Mouse (Mus musculus) CH12.LX (cell line): ENCODE results near the gene Grin2c. TPM values are rescaled to one million over a fixed set of nuclear protein-coding genes. Genes with fewer than 3 reads are reported as not detected.

Experiments
- DNase-seq: peaks from one replicate; pipeline ENCODE4 v3.0.0-alpha.2; 2013; ENCODE audit errors: extremely low read depth
- H3K27ac ChIP-seq: 2 replicates; pipeline ENCODE4 v1.5.1; 2012; ENCODE audit warnings: low read depth, mild to moderate bottlenecking, control low read depth, moderate library complexity; ENCODE audit not compliant: insufficient read depth
- H3K27me3 ChIP-seq: replicated peaks from 2 replicates; pipeline ENCODE3; 2012; ENCODE audit warnings: inconsistent platforms
- H3K36me3 ChIP-seq, 2 experiments: replicated peaks in 1 of 2; 2 replicates each; pipeline versions ENCODE3 to v1.6.1; 2012; ENCODE audit warnings: inconsistent platforms in 1 of 2, low read length in 1 of 2, mild to moderate bottlenecking in 1 of 2, mixed read lengths in 1 of 2, moderate library complexity in 1 of 2; ENCODE audit not compliant: control insufficient read depth in 1 of 2, insufficient read depth in 1 of 2
- H3K4me1 ChIP-seq, 2 experiments: 2 replicates each; pipeline ENCODE4 v1.6.1; 2012; ENCODE audit warnings: inconsistent platforms in 1 of 2, moderate library complexity in 1 of 2; ENCODE audit not compliant: insufficient read depth in 2 of 2, control insufficient read depth in 1 of 2
- H3K4me2 ChIP-seq: 2 replicates; pipeline ENCODE4 v1.6.1; 2012; ENCODE audit warnings: low read depth, mild to moderate bottlenecking, control low read depth; ENCODE audit not compliant: poor library complexity, insufficient read depth, severe bottlenecking
- H3K4me3 ChIP-seq, 3 experiments: fragments of 150-350 bp in 1 of 3; sonication (generic) in 1 of 3; replicated peaks in 1 of 3; 2 replicates each; pipeline versions ENCODE3 to v1.5.1; 2011 to 2012; ENCODE audit warnings: low read depth in 2 of 3, low read length in 2 of 3, mild to moderate bottlenecking in 2 of 3, moderate library complexity in 2 of 3, control low read depth in 1 of 3, improper control_type of control experiment in 1 of 3, inconsistent platforms in 1 of 3, mixed read lengths in 1 of 3; ENCODE audit not compliant: poor library complexity in 1 of 3
- H3K79me2 ChIP-seq: replicated peaks from 2 replicates; pipeline ENCODE4 v1.6.1; 2012; ENCODE audit warnings: mild to moderate bottlenecking, moderate library complexity; ENCODE audit not compliant: control insufficient read depth, poor library complexity, insufficient read depth, severe bottlenecking; ENCODE audit errors: extremely low read depth
- H3K9ac ChIP-seq: 2 replicates; pipeline ENCODE4 v1.6.1; 2012; ENCODE audit warnings: low read depth, mild to moderate bottlenecking, control low read depth, moderate library complexity; ENCODE audit not compliant: insufficient read depth
- H3K9me3 ChIP-seq: replicated peaks from 2 replicates; pipeline ENCODE3; 2012; ENCODE audit warnings: low read length, inconsistent platforms, mixed read lengths
- CTCF ChIP-seq, 2 experiments: IDR thresholded peaks in 1 of 2; conservative IDR thresholded peaks in 1 of 2; 2 replicates each; pipeline ENCODE4 v1.5.1; 2011 to 2012; ENCODE audit warnings: low read depth in 2 of 2, low read length in 2 of 2, improper control_type of control experiment in 1 of 2, inconsistent platforms in 1 of 2, mild to moderate bottlenecking in 1 of 2, moderate library complexity in 1 of 2
- ELF1 ChIP-seq: IDR thresholded peaks from 2 replicates; pipeline ENCODE4 v1.6.1; 2014; ENCODE audit warnings: low read depth, mild to moderate bottlenecking, inconsistent platforms, low read length, improper control_type of control experiment
- ETS1 ChIP-seq: conservative IDR thresholded peaks from 2 replicates; pipeline ENCODE4 v1.6.1; 2012; ENCODE audit warnings: low read depth, mild to moderate bottlenecking, inconsistent platforms, low read length, improper control_type of control experiment, moderate library complexity
- GABPA ChIP-seq: IDR thresholded peaks from 2 replicates; pipeline ENCODE4 v1.6.1; 2012; ENCODE audit warnings: low read depth, low read length, improper control_type of control experiment, inconsistent platforms; ENCODE audit not compliant: insufficient replicate concordance
- JUN ChIP-seq: IDR thresholded peaks from 2 replicates; pipeline ENCODE4 v1.6.1; 2011; ENCODE audit warnings: low read depth, mild to moderate bottlenecking, low read length, improper control_type of control experiment, moderate library complexity; ENCODE audit not compliant: insufficient read depth
- MAX ChIP-seq: IDR thresholded peaks from 2 replicates; pipeline ENCODE4 v1.6.1; 2011; ENCODE audit warnings: low read length, improper control_type of control experiment
- MXI1 ChIP-seq: IDR thresholded peaks from 2 replicates; pipeline ENCODE4 v1.6.1; 2011; ENCODE audit warnings: mild to moderate bottlenecking, low read depth, low read length, improper control_type of control experiment
- MYC ChIP-seq: IDR thresholded peaks from 2 replicates; pipeline ENCODE4 v1.6.1; 2011; ENCODE audit warnings: low read depth, mild to moderate bottlenecking, improper control_type of control experiment, low read length
- NRF1 ChIP-seq: IDR thresholded peaks from 2 replicates; pipeline ENCODE4 v1.6.1; 2014; ENCODE audit warnings: low read depth, mild to moderate bottlenecking, inconsistent platforms, low read length, improper control_type of control experiment, moderate library complexity
- POLR2A ChIP-seq: IDR thresholded peaks from 2 replicates; pipeline ENCODE4 v1.6.1; 2011; ENCODE audit warnings: low read depth, mild to moderate bottlenecking, improper control_type of control experiment, low read length
- POLR2AphosphoS2 ChIP-seq: IDR thresholded peaks from 2 replicates; pipeline ENCODE4 v1.6.1; 2011; ENCODE audit warnings: low read depth, low read length, improper control_type of control experiment
- SIN3A ChIP-seq: IDR thresholded peaks from 2 replicates; pipeline ENCODE4 v1.6.1; 2012; ENCODE audit warnings: low read length, improper control_type of control experiment, inconsistent platforms
- USF1 ChIP-seq: IDR thresholded peaks from 2 replicates; pipeline ENCODE4 v1.6.1; 2014; ENCODE audit warnings: low read depth, mild to moderate bottlenecking, inconsistent platforms, low read length, improper control_type of control experiment
- ZKSCAN1 ChIP-seq: IDR thresholded peaks from 2 replicates; pipeline ENCODE4 v1.6.1; 2012; ENCODE audit warnings: low read depth, inconsistent platforms, low read length, improper control_type of control experiment, borderline replicate concordance
- ZNF384 ChIP-seq: IDR thresholded peaks from 2 replicates; pipeline ENCODE4 v1.6.1; 2012; ENCODE audit warnings: low read depth, low read length, improper control_type of control experiment, inconsistent platforms
- dilution Hi-C: fragments of 300-500 bp; cut with MboI; formaldehyde crosslinking; loops from 2 replicates; pipeline ENCODE4 v1.14.3; 2020; ENCODE audit warnings: low sequenced_read_pairs; ENCODE audit not compliant: extremely low pct_unique_long_range_greater_than_20kb, extremely low pct_ligation_motif_present
- in situ Hi-C: fragments of 300-500 bp; cut with MboI; formaldehyde crosslinking; loops from 3 replicates; pipeline ENCODE4 v1.14.3; 2019; ENCODE audit warnings: low sequenced_read_pairs, low pct_ligation_motif_present, low pct_unique_long_range_greater_than_20kb, mixed read lengths
- polyA plus RNA-seq: library from polyadenylated mRNA; unstranded; fragments of >175 nt; gene quantifications from 2 replicates; pipeline ENCODE4 v1.2.1, GENCODE M21; 2012; ENCODE audit warnings: low read depth; ENCODE audit not compliant: insufficient read length
- total RNA-seq, 2 experiments: library from RNA; depleted of rRNA; stranded (reverse); fragments of 300-350 nt in 1 of 2; fragments of >200 nt in 1 of 2; gene quantifications; 2 replicates each; pipeline ENCODE4 v1.2.3; 2012 to 2014

Grin2c gene
- total and polyA plus RNA-seq, 3 experiments, result 0.04 TPM; not detected in 2

- Histone ChIP-seq H3K4me1 (peaks cover 0 to under 1% of the 10 kb centered on the region in 2 experiments; a peak in 2 of 4 replicates), H3K27me3 (peaks cover 22% of the 10 kb centered on the region), H3K36me3 (peaks cover 0 to 1% of the 10 kb centered on the region in 2 experiments), H3K9me3 (no peaks in the 10 kb centered on the region), H3K79me2 (no peaks in the 10 kb centered on the region), H3K27ac (no peak overlapping the region), H3K9ac (no peak overlapping the region), H3K4me2 (no peak overlapping the region), H3K4me3 (no peak overlapping the region)
- TF ChIP-seq MAX (no peak), POLR2AphosphoS2 (no peak), JUN (no peak)
- in situ Hi-C loops (no loop called here), dilution Hi-C loops (no loop called here)
- DNase-seq, result no peak
Observed at GRCm38 (mm10) chr11:115288305-115288704, 21.3 kb upstream of the Grin2c start.

- Histone ChIP-seq H3K9ac (no peak overlapping the region), H3K4me2 (no peak overlapping the region), H3K4me3 (no peak overlapping the region), H3K27me3 (peaks cover 16% of the 10 kb centered on the region), H3K79me2 (no peaks in the 10 kb centered on the region), H3K27ac (no peak overlapping the region), H3K9me3 (no peaks in the 10 kb centered on the region), H3K36me3 (peaks cover 0 to 4% of the 10 kb centered on the region in 2 experiments), H3K4me1 (peaks cover 0 to 6% of the 10 kb centered on the region in 2 experiments; a peak in 2 of 4 replicates)
- dilution Hi-C loops (no loop called here), in situ Hi-C loops (no loop called here)
- no peak for TF ChIP-seq NRF1
- no peak for TF ChIP-seq ETS1
- TF ChIP-seq POLR2A, result no peak
- TF ChIP-seq ZNF384, result no peak
- TF ChIP-seq ELF1, result no peak
- no peak for TF ChIP-seq MXI1
- no peak for TF ChIP-seq USF1
- TF ChIP-seq MYC, result no peak
- no peak for TF ChIP-seq GABPA
- no peak for TF ChIP-seq ZKSCAN1
- no peak for TF ChIP-seq SIN3A
- no peak for TF ChIP-seq CTCF (conservative IDR thresholded peaks at IDR 0.05 in 1 of 2, IDR thresholded peaks at IDR 0.05 in 1 of 2; ENCODE audit: low read depth in 2 of 2, low read length in 2 of 2)
- DNase-seq, result peak; percentile 38
Observed at GRCm38 (mm10) chr11:115287386-115287785, 20.3 kb upstream of the Grin2c start.
